Mouse (Mus musculus): ENCODE results near the gene Meltf. TPM values are rescaled to one million over a fixed set of nuclear protein-coding genes. Genes with fewer than 3 reads are reported as not detected.

Meltf gene
- polyA plus RNA-seq, 1 experiment from 2014 or later: 0.55 TPM

- Histone ChIP-seq H3K4me1 (ENCODE audit: control insufficient read depth, low read depth, low read length) (no peaks in the 10 kb centered on the region), H3K36me3 (ENCODE audit: control insufficient read depth, insufficient read depth) (peaks cover 12% of the 10 kb centered on the region), H3K27me3 (ENCODE audit: control insufficient read depth, insufficient read depth, low read depth, low read length) (no peaks in the 10 kb centered on the region), H3K9ac (ENCODE audit: low read depth, low read length) (no peak overlapping the region), H3K4me3 (ENCODE audit: low read depth, low read length) (no peak overlapping the region), H3K4me2 (ENCODE audit: low read depth, low read length) (no peak overlapping the region), H3K27ac (ENCODE audit: low read length) (no peak overlapping the region), H3K9me3 (replicated peaks; ENCODE audit: control insufficient read depth, low read length) (no peaks in the 10 kb centered on the region)
- WGBS (ENCODE audit: insufficient replicate concordance): 75% methylated on average over 5 of the region's 5 CpGs
- ATAC-seq (ENCODE audit: low read depth): no peak
These were observed 14.7 kb upstream of the Meltf start for GRCm38 (mm10) chr16:31863920-31864319.

- no peak overlapping the region for H3K27ac ChIP-seq (ENCODE audit: low read length)
- H3K4me3 ChIP-seq (ENCODE audit: low read depth, low read length): no peak overlapping the region
- H3K9me3 ChIP-seq (replicated peaks; ENCODE audit: control insufficient read depth, low read length): no peaks in the 10 kb centered on the region
- H3K36me3 ChIP-seq (ENCODE audit: control insufficient read depth, insufficient read depth): peaks cover 12% of the 10 kb centered on the region
- no peak overlapping the region for H3K4me2 ChIP-seq (ENCODE audit: low read depth, low read length)
- no peaks in the 10 kb centered on the region for H3K27me3 ChIP-seq (ENCODE audit: control insufficient read depth, insufficient read depth, low read depth, low read length)
- no peaks in the 10 kb centered on the region for H3K4me1 ChIP-seq (ENCODE audit: control insufficient read depth, low read depth, low read length)
- H3K9ac ChIP-seq (ENCODE audit: low read depth, low read length): no peak overlapping the region
- ATAC-seq (ENCODE audit: low read depth): no peak
- WGBS (ENCODE audit: insufficient replicate concordance): 82% methylated on average over 3 of the region's 3 CpGs
These were observed 13.4 kb upstream of the Meltf start for GRCm38 (mm10) chr16:31865242-31865641.

- WGBS (ENCODE audit: insufficient replicate concordance): 74% methylated on average over 3 of the region's 3 CpGs
- Histone ChIP-seq H3K9me3 (replicated peaks; ENCODE audit: control insufficient read depth, low read length) (no peaks in the 10 kb centered on the region), H3K4me3 (ENCODE audit: low read depth, low read length) (no peak overlapping the region), H3K4me2 (ENCODE audit: low read depth, low read length) (no peak overlapping the region), H3K27ac (ENCODE audit: low read length) (no peak overlapping the region), H3K4me1 (ENCODE audit: control insufficient read depth, low read depth, low read length) (no peaks in the 10 kb centered on the region), H3K9ac (ENCODE audit: low read depth, low read length) (no peak overlapping the region), H3K36me3 (ENCODE audit: control insufficient read depth, insufficient read depth) (peaks cover 3% of the 10 kb centered on the region), H3K27me3 (ENCODE audit: control insufficient read depth, insufficient read depth, low read depth, low read length) (no peaks in the 10 kb centered on the region)
- ATAC-seq (ENCODE audit: low read depth): no peak
These were observed 11.7 kb upstream of the Meltf start for GRCm38 (mm10) chr16:31866911-31867310.

GRCm38 (mm10) chr16:31867736-31868135 is 10.9 kb upstream of the Meltf start:
- H3K27me3 ChIP-seq (ENCODE audit: control insufficient read depth, insufficient read depth, low read depth, low read length): no peaks in the 10 kb centered on the region
- H3K4me2 ChIP-seq (ENCODE audit: low read depth, low read length): no peak overlapping the region
- no peak overlapping the region for H3K9ac ChIP-seq (ENCODE audit: low read depth, low read length)
- H3K9me3 ChIP-seq (replicated peaks; ENCODE audit: control insufficient read depth, low read length): no peaks in the 10 kb centered on the region
- H3K4me3 ChIP-seq (ENCODE audit: low read depth, low read length): no peak overlapping the region
- no peaks in the 10 kb centered on the region for H3K4me1 ChIP-seq (ENCODE audit: control insufficient read depth, low read depth, low read length)
- no peak overlapping the region for H3K27ac ChIP-seq (ENCODE audit: low read length)
- H3K36me3 ChIP-seq (ENCODE audit: control insufficient read depth, insufficient read depth): peaks cover 3% of the 10 kb centered on the region
- 70% methylated on average over 4 of the region's 4 CpGs for WGBS (ENCODE audit: insufficient replicate concordance)
- no peak for ATAC-seq (ENCODE audit: low read depth)

GRCm38 (mm10) chr16:31873721-31874120 is 4.9 kb upstream of the Meltf start:
- 80% methylated on average over 8 of the region's 8 CpGs for WGBS (ENCODE audit: insufficient replicate concordance)
- ATAC-seq (ENCODE audit: low read depth): no peak

GRCm38 (mm10) chr16:31875391-31875790 is 3.2 kb upstream of the Meltf start:
- H3K4me3 ChIP-seq (ENCODE audit: low read depth, low read length): no peak overlapping the region
- H3K9me3 ChIP-seq (replicated peaks; ENCODE audit: control insufficient read depth, low read length): no peaks in the 10 kb centered on the region
- H3K9ac ChIP-seq (ENCODE audit: low read depth, low read length): no peak overlapping the region
- ATAC-seq (ENCODE audit: low read depth): no peak
- no peak overlapping the region for H3K27ac ChIP-seq (ENCODE audit: low read length)
- H3K27me3 ChIP-seq (ENCODE audit: control insufficient read depth, insufficient read depth, low read depth, low read length): no peaks in the 10 kb centered on the region
- H3K4me2 ChIP-seq (ENCODE audit: low read depth, low read length): no peak overlapping the region
- H3K36me3 ChIP-seq (ENCODE audit: control insufficient read depth, insufficient read depth): no peaks in the 10 kb centered on the region; the same call in 1 of the 2 replicates
- H3K4me1 ChIP-seq (ENCODE audit: control insufficient read depth, low read depth, low read length): no peaks in the 10 kb centered on the region
- WGBS (ENCODE audit: insufficient replicate concordance): 74% methylated on average over 4 of the region's 4 CpGs

More at GRCm38 (mm10) chr16:31873721-31874120, 4.9 kb upstream of the Meltf start:
- Histone ChIP-seq H3K4me3 (ENCODE audit: low read depth, low read length) (no peak overlapping the region), H3K27me3 (ENCODE audit: control insufficient read depth, insufficient read depth, low read depth, low read length) (no peaks in the 10 kb centered on the region), H3K9me3 (replicated peaks; ENCODE audit: control insufficient read depth, low read length) (no peaks in the 10 kb centered on the region), H3K4me1 (ENCODE audit: control insufficient read depth, low read depth, low read length) (no peaks in the 10 kb centered on the region), H3K36me3 (ENCODE audit: control insufficient read depth, insufficient read depth) (no peaks in the 10 kb centered on the region; the same call in 1 of the 2 replicates), H3K9ac (ENCODE audit: low read depth, low read length) (no peak overlapping the region), H3K27ac (ENCODE audit: low read length) (no peak overlapping the region), H3K4me2 (ENCODE audit: low read depth, low read length) (no peak overlapping the region)

- no peak for ATAC-seq (ENCODE audit: low read depth)
These were observed 2.2 kb upstream of the Meltf start for GRCm38 (mm10) chr16:31876386-31876785.

GRCm38 (mm10) chr16:31878052-31878451 is 558 bp upstream of the Meltf start:
- WGBS (ENCODE audit: insufficient replicate concordance): 66% methylated on average over 6 of the region's 6 CpGs
- Histone ChIP-seq H3K36me3 (ENCODE audit: control insufficient read depth, insufficient read depth) (no peaks in the 10 kb centered on the region), H3K27ac (ENCODE audit: low read length) (no peak overlapping the region), H3K27me3 (ENCODE audit: control insufficient read depth, insufficient read depth, low read depth, low read length) (no peaks in the 10 kb centered on the region), H3K9me3 (replicated peaks; ENCODE audit: control insufficient read depth, low read length) (no peaks in the 10 kb centered on the region), H3K9ac (ENCODE audit: low read depth, low read length) (no peak overlapping the region), H3K4me2 (ENCODE audit: low read depth, low read length) (no peak overlapping the region), H3K4me1 (ENCODE audit: control insufficient read depth, low read depth, low read length) (no peaks in the 10 kb centered on the region), H3K4me3 (ENCODE audit: low read depth, low read length) (no peak overlapping the region)
- ATAC-seq (ENCODE audit: low read depth): no peak

More at GRCm38 (mm10) chr16:31876386-31876785, 2.2 kb upstream of the Meltf start:
- Histone ChIP-seq H3K36me3 (ENCODE audit: control insufficient read depth, insufficient read depth) (no peaks in the 10 kb centered on the region; the same call in 1 of the 2 replicates), H3K4me3 (ENCODE audit: low read depth, low read length) (no peak overlapping the region), H3K27me3 (ENCODE audit: control insufficient read depth, insufficient read depth, low read depth, low read length) (no peaks in the 10 kb centered on the region), H3K27ac (ENCODE audit: low read length) (no peak overlapping the region), H3K9ac (ENCODE audit: low read depth, low read length) (no peak overlapping the region), H3K4me1 (ENCODE audit: control insufficient read depth, low read depth, low read length) (no peaks in the 10 kb centered on the region), H3K4me2 (ENCODE audit: low read depth, low read length) (no peak overlapping the region), H3K9me3 (replicated peaks; ENCODE audit: control insufficient read depth, low read length) (no peaks in the 10 kb centered on the region)
- 61% methylated on average over 10 of the region's 10 CpGs for WGBS (ENCODE audit: insufficient replicate concordance)

GRCm38 (mm10) chr16:31880146-31880840 is 1.7 kb downstream of the Meltf start:
- H3K9me3 ChIP-seq (replicated peaks; ENCODE audit: control insufficient read depth, low read length): no peaks in the 10 kb centered on the region
- no peak overlapping the region for H3K9ac ChIP-seq (ENCODE audit: low read depth, low read length)
- no peaks in the 10 kb centered on the region for H3K36me3 ChIP-seq (ENCODE audit: control insufficient read depth, insufficient read depth)
- no peaks in the 10 kb centered on the region for H3K4me1 ChIP-seq (ENCODE audit: control insufficient read depth, low read depth, low read length)
- no peak overlapping the region for H3K4me3 ChIP-seq (ENCODE audit: low read depth, low read length)
- H3K27me3 ChIP-seq (ENCODE audit: control insufficient read depth, insufficient read depth, low read depth, low read length): no peaks in the 10 kb centered on the region; the same call in 1 of the 2 replicates
- no peak overlapping the region for H3K27ac ChIP-seq (ENCODE audit: low read length)
- no peak overlapping the region for H3K4me2 ChIP-seq (ENCODE audit: low read depth, low read length)
- 63% methylated on average over 8 of the region's 8 CpGs for WGBS (ENCODE audit: insufficient replicate concordance)
- no peak for ATAC-seq (ENCODE audit: low read depth)
